Mouse (Mus musculus): Measurements from ENCODE around the gene Sema4b. TPM values are rescaled to one million over a fixed set of nuclear protein-coding genes. Genes with fewer than 3 reads are reported as not detected.

Sema4b gene
- total and polyA plus RNA-seq, 3 experiments, result 1.5 to 9.4 (median 6.7) TPM

DNA sequence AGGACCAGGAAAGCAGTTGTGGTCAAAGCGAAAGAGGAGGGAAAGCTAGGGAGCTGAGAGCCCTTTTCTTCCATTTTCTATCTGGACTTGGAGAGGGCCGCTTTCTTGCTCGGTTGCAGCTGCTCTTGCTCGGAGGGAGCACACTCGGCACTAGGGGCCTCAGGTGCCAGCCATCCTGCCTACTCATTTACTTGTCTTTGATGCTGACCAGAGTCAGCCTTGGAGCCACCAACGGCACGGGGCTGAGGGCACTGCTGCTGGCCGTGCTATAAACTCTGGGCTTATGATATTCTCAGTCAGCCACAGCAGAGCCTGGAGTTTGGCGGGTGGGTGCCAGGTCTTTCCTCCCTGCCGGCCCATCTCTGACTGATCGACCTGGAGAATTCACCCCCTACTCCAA is 12.2 kb downstream of the Sema4b start:
- no peaks in the 10 kb centered on the region for H3K9me3 ChIP-seq (replicated peaks; ENCODE audit: low read length)

GRCm38 (mm10) chr7:80199286-80199685 is 12.6 kb downstream of the Sema4b start:
- peak overlapping the region; percentile 67; the same call in 1 of the 2 replicates for H3K27ac ChIP-seq (ENCODE audit: insufficient read depth, low read depth)
- H3K4me1 ChIP-seq (ENCODE audit: control insufficient read depth in 1 of 2, insufficient read depth in 2 of 2), result peaks cover 32 to 77% of the 10 kb centered on the region in 2 experiments
- in situ Hi-C loops (cut with MboI; ENCODE audit: low pct_ligation_motif_present, low pct_unique_long_range_greater_than_20kb, low sequenced_read_pairs), result loop anchor here (5.0 kb wide), 1 partner anchor 37 kb away; no protein-coding TSS in a partner anchor

More for the DNA sequence above, 12.2 kb downstream of the Sema4b start:
- TF ChIP-seq MXI1 (IDR thresholded peaks at IDR 0.05; ENCODE audit: low read depth, low read length) (no peak), HCFC1 (IDR thresholded peaks at IDR 0.05; ENCODE audit: low read depth, low read length) (no peak), MAFK (IDR thresholded peaks at IDR 0.05; ENCODE audit: insufficient replicate concordance, low read length) (no peak), MAZ (IDR thresholded peaks at IDR 0.05; ENCODE audit: low read depth, low read length) (no peak), CHD1 (IDR thresholded peaks at IDR 0.05; ENCODE audit: low read depth, low read length) (no peak), ZC3H11A (IDR thresholded peaks at IDR 0.05; ENCODE audit: low read depth, low read length) (no peak), KAT2A (IDR thresholded peaks at IDR 0.05; ENCODE audit: insufficient replicate concordance, low read length) (no peak), JUN (IDR thresholded peaks at IDR 0.05; ENCODE audit: insufficient read depth, low read depth, low read length) (no peak), RCOR1 (conservative IDR thresholded peaks at IDR 0.05; ENCODE audit: low read depth, low read length) (no peak), ZMIZ1 (IDR thresholded peaks at IDR 0.05; ENCODE audit: low read depth, low read length) (no peak), JUND (conservative IDR thresholded peaks at IDR 0.05; ENCODE audit: low read depth, low read length) (no peak), POLR2A (IDR thresholded peaks at IDR 0.05; ENCODE audit: low read depth, low read length) (no peak), ZKSCAN1 (IDR thresholded peaks at IDR 0.05; ENCODE audit: borderline replicate concordance, low read depth, low read length) (no peak), SIN3A (IDR thresholded peaks at IDR 0.05; ENCODE audit: low read length) (no peak), MAX (IDR thresholded peaks at IDR 0.05; ENCODE audit: low read length) (no peak)
- dilution Hi-C loops (cut with MboI; ENCODE audit: extremely low pct_ligation_motif_present, extremely low pct_unique_long_range_greater_than_20kb, low sequenced_read_pairs) (no loop called here), in situ Hi-C loops (cut with MboI; ENCODE audit: low pct_ligation_motif_present, low pct_unique_long_range_greater_than_20kb, low sequenced_read_pairs) (loop anchor here (5.0 kb wide), 1 partner anchor 37 kb away; no protein-coding TSS in a partner anchor)
- Histone ChIP-seq H3K4me1 (ENCODE audit: control insufficient read depth in 1 of 2, insufficient read depth in 2 of 2) (peaks cover 34 to 77% of the 10 kb centered on the region in 2 experiments), H3K79me2 (replicated peaks; ENCODE audit: control insufficient read depth, extremely low read depth, insufficient read depth, poor library complexity, severe bottlenecking) (peaks cover 33% of the 10 kb centered on the region), H3K27me3 (replicated peaks) (peaks cover 3% of the 10 kb centered on the region), H3K27ac (ENCODE audit: insufficient read depth, low read depth) (peak overlapping the region; percentile 67; the same call in 1 of the 2 replicates), H3K36me3 (replicated peaks in 1 of 2; ENCODE audit: control insufficient read depth in 1 of 2, insufficient read depth in 1 of 2, low read length in 1 of 2) (peaks cover 4 to 7% of the 10 kb centered on the region in 2 experiments), H3K4me3 (replicated peaks in 1 of 3; ENCODE audit: low read depth in 2 of 3, low read length in 2 of 3, poor library complexity in 1 of 3) (peak overlapping the region; percentile 81 to 91 (median 85)), H3K4me2 (ENCODE audit: insufficient read depth, low read depth, poor library complexity, severe bottlenecking) (peak overlapping the region; percentile 90), H3K9ac (ENCODE audit: insufficient read depth, low read depth) (peak overlapping the region; percentile 69)
- no peak for DNase-seq (ENCODE audit: extremely low read depth)

More at GRCm38 (mm10) chr7:80199286-80199685, 12.6 kb downstream of the Sema4b start:
- Histone ChIP-seq H3K79me2 (replicated peaks; ENCODE audit: control insufficient read depth, extremely low read depth, insufficient read depth, poor library complexity, severe bottlenecking) (peaks cover 38% of the 10 kb centered on the region), H3K36me3 (replicated peaks in 1 of 2; ENCODE audit: control insufficient read depth in 1 of 2, insufficient read depth in 1 of 2, low read length in 1 of 2) (peaks cover 4 to 7% of the 10 kb centered on the region in 2 experiments), H3K27me3 (replicated peaks) (peaks cover 3% of the 10 kb centered on the region), H3K9me3 (replicated peaks; ENCODE audit: low read length) (no peaks in the 10 kb centered on the region), H3K4me2 (ENCODE audit: insufficient read depth, low read depth, poor library complexity, severe bottlenecking) (peak overlapping the region; percentile 90), H3K4me3 (replicated peaks in 1 of 3; ENCODE audit: low read depth in 2 of 3, low read length in 2 of 3, poor library complexity in 1 of 3) (peak overlapping the region; percentile 81 to 91 (median 85)), H3K9ac (ENCODE audit: insufficient read depth, low read depth) (peak overlapping the region; percentile 69)
- dilution Hi-C loops (cut with MboI; ENCODE audit: extremely low pct_ligation_motif_present, extremely low pct_unique_long_range_greater_than_20kb, low sequenced_read_pairs), result no loop called here
- no peak for TF ChIP-seq MXI1 (IDR thresholded peaks at IDR 0.05; ENCODE audit: low read depth, low read length)
- DNase-seq (ENCODE audit: extremely low read depth), result no peak
